Mouse (Mus musculus) adipocyte (in vitro differentiated cells): Measurements from ENCODE around the gene Nkiras2.
"Not testable (repeated sequence)": the region's sequence is repeated elsewhere in the genome, so short reads cannot be mapped to it uniquely, and the experiment has no call there.

Source experiments
- DNase-seq: peaks from one replicate; pipeline ENCODE4 v3.0.0-alpha.2; 2016; ENCODE audit warnings: low spot score

The Nkiras2 gene

GRCm38 (mm10) chr11:100634530-100634929 lies 15.5 kb downstream of the Nkiras2 start:
- no peak for DNase-seq

- DNase-seq = no peak
These were observed 21.3 kb downstream of the Nkiras2 start for GRCm38 (mm10) chr11:100640159-100640906.

GRCm38 (mm10) chr11:100643612-100644575 lies 24.9 kb downstream of the Nkiras2 start:
- DNase-seq = peak; percentile 55

DNA sequence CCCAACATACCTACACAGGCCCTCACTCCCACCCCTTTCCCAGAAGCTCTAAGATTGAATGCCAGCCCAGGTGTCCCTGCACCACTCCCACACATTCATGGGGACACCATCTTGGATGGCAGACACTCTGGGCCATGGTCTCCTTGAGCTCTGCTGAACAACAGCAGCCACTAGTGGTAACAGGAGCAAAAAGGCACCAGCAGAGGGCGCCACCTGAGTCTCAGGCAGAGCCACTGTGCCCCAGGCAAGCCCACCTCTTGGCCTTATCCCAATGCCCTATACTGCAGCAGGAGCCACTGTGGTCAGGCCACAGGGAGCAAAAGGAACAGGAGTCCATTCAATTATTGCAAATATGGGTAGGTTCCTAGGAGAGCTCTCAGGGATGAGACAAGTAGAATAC lies 27.2 kb downstream of the Nkiras2 start:
- DNase-seq = no peak

DNA sequence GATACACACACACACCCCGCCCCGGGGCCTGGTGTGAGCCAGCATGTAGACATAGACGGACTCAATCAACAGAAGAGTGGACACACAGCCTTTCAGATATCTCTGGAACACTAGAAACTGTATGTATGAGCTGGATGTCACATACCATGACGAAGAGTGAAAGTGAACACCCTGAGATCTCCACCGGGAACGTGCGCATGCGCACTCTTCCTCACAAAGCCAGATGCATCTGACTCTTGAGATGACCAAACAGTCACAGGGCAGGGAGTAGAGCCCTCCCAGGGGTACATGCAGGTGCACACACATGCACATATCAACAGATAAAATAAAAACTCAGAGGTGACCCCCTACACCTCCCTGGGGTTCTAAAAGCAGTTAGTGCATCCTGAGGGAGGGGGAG lies 29.4 kb downstream of the Nkiras2 start:
- no peak for DNase-seq

DNA sequence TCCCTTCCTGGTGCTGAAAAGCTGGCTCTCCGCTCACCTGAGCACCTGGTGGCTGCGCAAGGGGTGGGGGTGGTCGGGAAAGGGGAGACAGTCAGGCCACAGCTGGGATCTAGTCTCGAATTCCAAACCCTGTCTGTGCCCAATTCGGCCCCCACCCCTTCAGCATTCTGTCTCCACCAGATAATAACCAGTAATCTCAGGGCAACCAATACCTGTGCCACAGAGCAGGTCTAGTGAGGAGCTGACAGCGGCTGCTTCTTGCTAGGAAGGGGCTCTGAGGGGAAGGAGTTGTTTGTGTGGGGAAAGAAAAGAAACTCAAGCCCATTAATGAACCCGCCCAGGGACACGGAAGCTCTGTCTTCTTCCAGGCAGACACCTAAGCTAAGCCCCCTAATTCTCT lies 32.2 kb downstream of the Nkiras2 start:
- no peak for DNase-seq

GRCm38 (mm10) chr11:100651748-100652147 lies 32.7 kb downstream of the Nkiras2 start:
- no peak for DNase-seq

DNA sequence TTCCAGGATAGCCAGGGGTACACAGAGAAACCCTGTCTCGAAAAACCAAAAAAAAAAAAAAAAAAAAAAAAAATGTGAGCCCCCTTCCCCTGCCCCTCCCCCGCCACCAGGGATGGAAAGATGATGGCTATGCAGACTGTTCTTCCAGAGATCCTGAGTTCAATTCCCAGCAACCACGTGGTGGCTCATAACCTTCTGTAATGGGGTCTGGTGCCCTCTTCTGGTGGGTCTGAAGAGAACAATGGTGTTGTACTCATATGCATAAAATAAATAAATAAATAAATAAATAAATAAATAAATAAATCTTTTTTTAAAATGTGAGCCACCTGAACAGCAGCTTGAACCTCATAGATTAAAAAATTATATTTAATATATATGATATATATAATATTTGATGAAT lies 36.5 kb downstream of the Nkiras2 start:
- DNase-seq = not testable (repeated sequence)

DNA sequence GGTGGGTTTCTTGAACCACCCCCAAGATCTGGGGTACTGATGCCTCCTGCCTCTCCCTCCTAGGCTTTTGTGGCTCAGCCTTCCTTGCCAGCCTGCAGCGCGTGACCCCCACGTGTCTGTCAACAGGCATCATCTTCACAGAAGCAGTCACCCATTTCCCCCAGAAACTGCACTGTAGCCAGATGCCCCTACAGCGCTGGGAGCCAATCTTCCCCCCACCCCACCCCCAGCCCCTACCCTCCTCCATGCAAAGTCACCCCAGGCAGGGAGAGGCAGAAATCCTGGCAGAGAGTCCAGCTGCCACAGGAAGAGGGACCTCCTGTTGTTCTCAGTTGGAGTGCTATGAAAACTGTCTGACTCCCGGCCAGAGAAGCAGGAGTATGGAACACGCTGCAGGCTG lies 37.4 kb downstream of the Nkiras2 start:
- DNase-seq = no peak

GRCm38 (mm10) chr11:100659806-100660205 lies 40.8 kb downstream of the Nkiras2 start:
- no peak for DNase-seq

GRCm38 (mm10) chr11:100671049-100671448 lies 52.0 kb downstream of the Nkiras2 start:
- DNase-seq = no peak

- peak; percentile 12 for DNase-seq
These were observed 52.9 kb downstream of the Nkiras2 start for GRCm38 (mm10) chr11:100671956-100672355.

DNA sequence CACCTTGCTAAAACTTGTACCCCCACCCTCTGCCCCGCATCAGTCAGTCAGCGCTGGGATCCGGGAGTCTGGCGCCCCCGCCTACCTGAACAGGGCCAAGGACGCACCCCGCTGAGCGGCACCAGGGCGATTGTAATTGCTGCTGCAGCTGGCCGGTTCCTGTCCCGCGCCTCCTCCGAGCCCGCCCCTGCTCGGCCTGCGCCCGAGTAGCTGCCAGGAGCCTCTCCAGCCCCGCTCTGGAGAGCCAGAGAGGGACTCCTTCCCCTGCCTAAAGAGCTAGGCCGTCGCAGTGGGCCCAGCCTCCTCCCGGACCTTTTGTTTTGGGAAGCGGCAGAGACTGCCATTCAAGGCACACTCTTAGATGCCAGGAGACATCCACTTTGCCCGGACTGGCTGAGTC lies 54.1 kb downstream of the Nkiras2 start:
- no peak for DNase-seq
